Mouse (Mus musculus): ENCODE data around the gene Snap47. TPM values are rescaled to one million over a fixed set of nuclear protein-coding genes. Genes with fewer than 3 reads are reported as not detected.

Gene Snap47
- polyA plus RNA-seq, 1 experiment from 2014 or later: 118 TPM

DNA sequence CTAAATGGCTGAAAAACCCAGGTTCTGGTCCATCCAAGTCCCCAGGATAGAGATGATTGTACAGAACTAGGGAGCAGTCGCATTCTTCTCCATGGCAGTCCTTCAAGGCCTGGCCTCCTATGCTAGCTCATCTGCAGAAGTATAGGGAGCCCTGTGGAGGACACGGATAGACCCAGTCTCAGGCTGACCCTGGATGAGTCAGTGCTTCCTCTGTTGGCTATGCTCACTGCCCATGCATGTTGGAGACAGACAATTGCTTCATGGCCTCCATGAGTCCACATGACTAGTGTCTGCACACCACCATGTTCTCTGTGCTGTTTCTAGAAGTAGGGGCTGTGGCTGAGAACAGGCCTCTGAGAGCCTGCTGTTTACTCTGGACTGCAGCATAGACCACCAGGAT lies 5.4 kb upstream of the Snap47 start:
- no peak overlapping the region for H3K4me3 ChIP-seq

GRCm38 (mm10) chr11:59450230-59450771 lies 685 bp downstream of the Snap47 start:
- peaks cover 21% of the 10 kb centered on the region for H3K4me1 ChIP-seq
- peak overlapping the region; percentile 86 for H3K27ac ChIP-seq
- H3K27me3 ChIP-seq: no peaks in the 10 kb centered on the region
- H3K36me3 ChIP-seq: peaks cover 27% of the 10 kb centered on the region
- peak overlapping the region; percentile 90 for H3K9ac ChIP-seq
- WGBS: under 1% methylated on average over 38 of the region's 38 CpGs
- H3K4me2 ChIP-seq: peak overlapping the region; percentile 89
- H3K4me3 ChIP-seq: peak overlapping the region; percentile 79
- H3K9me3 ChIP-seq: no peaks in the 10 kb centered on the region
- ATAC-seq (ENCODE audit: insufficient number of reproducible peaks, low FRiP score, low TSS enrichment, low read depth): 0 out of 2 replicates have a peak, but pooled peaks have one; percentile 20

More for the DNA sequence above, 5.4 kb upstream of the Snap47 start:
- no peaks in the 10 kb centered on the region for H3K27me3 ChIP-seq
- peaks cover 14% of the 10 kb centered on the region for H3K4me1 ChIP-seq
- no peaks in the 10 kb centered on the region for H3K9me3 ChIP-seq
- no peak overlapping the region for H3K4me2 ChIP-seq
- no peak overlapping the region for H3K27ac ChIP-seq
- no peak overlapping the region for H3K9ac ChIP-seq
- no peak for ATAC-seq (ENCODE audit: insufficient number of reproducible peaks, low FRiP score, low TSS enrichment, low read depth)
- WGBS: 90% methylated on average over 2 of the region's 2 CpGs
- H3K36me3 ChIP-seq: peaks cover 59% of the 10 kb centered on the region

- WGBS: 0% methylated on average over 37 of the region's 40 CpGs
- Histone ChIP-seq H3K36me3 (peaks cover 22% of the 10 kb centered on the region), H3K27me3 (no peaks in the 10 kb centered on the region), H3K4me1 (peaks cover 21% of the 10 kb centered on the region), H3K9me3 (no peaks in the 10 kb centered on the region), H3K4me2 (peak within 1 kb of the TSS; percentile 89), H3K4me3 (peak within 1 kb of the TSS; percentile 79), H3K9ac (peak within 1 kb of the TSS; percentile 90), H3K27ac (peak within 1 kb of the TSS; percentile 86)
- ATAC-seq (ENCODE audit: insufficient number of reproducible peaks, low FRiP score, low TSS enrichment, low read depth): peak; percentile 79
Observed at GRCm38 (mm10) chr11:59449741-59450229, 1.2 kb downstream of the Snap47 start, which contains the start of gene Jmjd4. Jmjd4 (plus strand) TSS chr11:59450045.

DNA sequence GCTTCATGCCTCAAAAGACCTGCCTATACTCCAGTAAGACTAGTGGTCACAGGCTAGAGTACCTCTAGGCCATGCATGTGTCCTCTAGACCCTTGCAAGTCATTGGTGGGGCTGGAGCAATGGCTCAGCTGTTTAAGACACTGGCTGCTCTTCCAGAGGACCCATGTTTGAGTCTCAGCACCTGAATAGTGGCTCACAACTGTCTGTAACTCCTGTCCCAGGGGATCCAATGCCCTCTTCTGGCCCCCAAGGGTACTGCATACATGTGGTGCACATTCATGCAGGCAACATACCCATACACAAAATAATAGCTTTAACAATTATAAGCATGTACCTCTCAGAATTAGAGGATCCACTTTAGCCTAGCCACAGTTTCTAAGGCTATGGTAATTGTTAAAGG lies 7.9 kb downstream of the Snap47 start:
- ATAC-seq (ENCODE audit: insufficient number of reproducible peaks, low FRiP score, low TSS enrichment, low read depth): no peak
- Histone ChIP-seq H3K36me3 (peaks cover 12% of the 10 kb centered on the region), H3K9ac (no peak overlapping the region), H3K9me3 (no peaks in the 10 kb centered on the region), H3K27me3 (no peaks in the 10 kb centered on the region), H3K27ac (no peak overlapping the region), H3K4me3 (no peak overlapping the region), H3K4me1 (no peaks in the 10 kb centered on the region), H3K4me2 (no peak overlapping the region)

- H3K4me2 ChIP-seq: no peak overlapping the region
- WGBS: 94% methylated on average over 12 of the region's 12 CpGs
- H3K4me3 ChIP-seq: no peak overlapping the region
- no peaks in the 10 kb centered on the region for H3K4me1 ChIP-seq
- ATAC-seq (ENCODE audit: insufficient number of reproducible peaks, low FRiP score, low TSS enrichment, low read depth): no peak
- no peaks in the 10 kb centered on the region; the same call in 1 of the 2 replicates for H3K9me3 ChIP-seq
- H3K36me3 ChIP-seq: peaks cover 40% of the 10 kb centered on the region
- H3K27ac ChIP-seq: no peak overlapping the region
- no peaks in the 10 kb centered on the region for H3K27me3 ChIP-seq
- no peak overlapping the region for H3K9ac ChIP-seq
Observed at GRCm38 (mm10) chr11:59437954-59438353, 13.0 kb downstream of the Snap47 start.

DNA sequence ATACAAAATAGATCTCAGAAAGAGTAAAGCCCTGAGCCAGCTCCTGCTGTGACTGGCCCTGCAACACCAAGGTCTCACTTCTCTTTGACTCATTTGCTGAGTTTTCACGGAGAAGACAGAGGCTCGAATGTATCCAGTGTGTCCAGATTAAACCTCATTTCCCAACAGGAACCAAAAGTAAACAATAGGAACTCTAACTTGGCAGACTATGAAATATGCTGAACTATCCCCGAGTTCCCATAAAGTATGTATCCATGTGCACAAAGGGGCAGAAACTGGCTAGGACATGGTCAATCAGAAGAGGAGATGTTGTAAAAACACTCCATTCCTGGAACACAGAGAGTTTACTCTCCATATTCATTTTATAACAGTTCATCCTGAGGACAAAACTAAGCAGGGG lies 18.7 kb downstream of the Snap47 start:
- no peak overlapping the region for H3K4me2 ChIP-seq
- H3K9me3 ChIP-seq: no peaks in the 10 kb centered on the region; the same call in 1 of the 2 replicates
- no peak overlapping the region for H3K4me3 ChIP-seq
- ATAC-seq (ENCODE audit: insufficient number of reproducible peaks, low FRiP score, low TSS enrichment, low read depth): peak; percentile 14; the same call in 1 of the 2 replicates
- H3K27me3 ChIP-seq: no peaks in the 10 kb centered on the region
- H3K27ac ChIP-seq: 0 out of 2 replicates have a peak overlapping the region, but pooled peaks have one; percentile 8
- peaks cover 3% of the 10 kb centered on the region; the same call in 1 of the 2 replicates for H3K4me1 ChIP-seq
- H3K36me3 ChIP-seq: peaks cover 59% of the 10 kb centered on the region
- 54% methylated on average over 3 of the region's 3 CpGs for WGBS
- H3K9ac ChIP-seq: no peak overlapping the region

GRCm38 (mm10) chr11:59429959-59430358 lies 21.0 kb downstream of the Snap47 start:
- Histone ChIP-seq H3K9ac (no peak overlapping the region), H3K4me2 (no peak overlapping the region), H3K4me1 (peaks cover 11% of the 10 kb centered on the region), H3K4me3 (no peak overlapping the region), H3K27ac (no peak overlapping the region), H3K9me3 (no peaks in the 10 kb centered on the region), H3K36me3 (peaks cover 62% of the 10 kb centered on the region), H3K27me3 (no peaks in the 10 kb centered on the region)
- no peak for ATAC-seq (ENCODE audit: insufficient number of reproducible peaks, low FRiP score, low TSS enrichment, low read depth)
- WGBS: 76% methylated on average over 1 of the region's 1 CpGs

DNA sequence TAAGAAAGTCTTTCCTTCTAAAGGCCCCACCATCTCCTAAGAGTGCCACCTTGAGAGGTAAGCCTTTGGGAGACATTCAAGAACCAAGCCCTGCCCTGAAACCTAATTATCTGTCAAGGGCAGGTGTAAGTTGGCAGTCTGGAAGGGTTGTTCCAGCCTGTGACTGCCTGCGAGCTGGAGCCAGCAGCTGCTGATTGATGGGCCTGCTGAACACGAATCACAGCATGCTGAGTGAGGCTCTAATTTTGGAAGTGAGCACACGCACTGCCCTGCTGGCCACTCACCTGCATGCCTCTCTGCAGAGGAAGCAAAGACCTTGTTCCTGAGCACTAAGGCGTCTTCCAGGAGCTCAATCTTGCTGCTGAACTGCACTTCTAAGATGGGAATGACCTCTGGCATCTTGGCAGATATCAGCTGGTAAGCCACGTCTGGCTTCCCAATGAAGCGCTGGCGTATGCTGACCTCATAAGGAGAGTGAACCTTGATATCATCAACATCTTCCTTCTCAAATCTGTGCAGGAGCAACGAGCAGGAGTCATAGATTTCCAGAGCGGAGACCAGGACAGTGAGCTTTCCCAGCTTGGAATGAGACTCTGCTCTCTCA lies 22.8 kb downstream of the Snap47 start:
- Histone ChIP-seq H3K36me3 (peaks cover 65% of the 10 kb centered on the region), H3K4me1 (peaks cover 21% of the 10 kb centered on the region), H3K27me3 (no peaks in the 10 kb centered on the region), H3K4me2 (no peak overlapping the region), H3K27ac (no peak overlapping the region), H3K4me3 (no peak overlapping the region), H3K9me3 (no peaks in the 10 kb centered on the region), H3K9ac (no peak overlapping the region)
- ATAC-seq (ENCODE audit: insufficient number of reproducible peaks, low FRiP score, low TSS enrichment, low read depth): no peak
- WGBS: 83% methylated on average over 9 of the region's 9 CpGs

DNA sequence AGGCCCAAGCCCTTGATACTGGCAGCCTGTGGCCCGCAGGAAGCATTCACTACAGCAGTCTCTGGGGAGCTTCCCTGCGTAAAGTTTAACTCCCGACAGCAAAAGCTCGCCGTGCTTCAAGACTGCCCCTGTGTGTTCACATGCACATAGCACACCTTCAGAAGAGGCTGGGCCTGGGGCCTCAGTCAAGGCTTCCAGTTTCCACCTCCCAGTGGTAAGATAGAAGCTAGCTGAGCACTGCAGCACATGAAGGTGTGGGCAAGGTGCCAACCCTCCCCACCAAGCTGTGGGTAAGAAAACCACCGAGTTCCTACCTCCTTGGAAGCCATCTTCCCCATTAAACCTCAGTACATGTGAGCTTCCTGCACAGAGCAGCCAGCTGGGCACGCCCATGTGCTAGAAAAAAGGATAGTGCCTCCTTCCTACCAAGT lies 25.3 kb downstream of the Snap47 start:
- no peaks in the 10 kb centered on the region for H3K27me3 ChIP-seq
- ATAC-seq (ENCODE audit: insufficient number of reproducible peaks, low FRiP score, low TSS enrichment, low read depth): no peak
- no peak overlapping the region for H3K4me2 ChIP-seq
- 31% methylated on average over 7 of the region's 7 CpGs for WGBS
- H3K4me1 ChIP-seq: peaks cover 26% of the 10 kb centered on the region
- no peaks in the 10 kb centered on the region for H3K9me3 ChIP-seq
- no peak overlapping the region for H3K4me3 ChIP-seq
- peak overlapping the region; percentile 19 for H3K27ac ChIP-seq
- H3K9ac ChIP-seq: no peak overlapping the region
- H3K36me3 ChIP-seq: peaks cover 69% of the 10 kb centered on the region

GRCm38 (mm10) chr11:59423010-59423588 lies 27.9 kb downstream of the Snap47 start:
- no peak overlapping the region for H3K4me2 ChIP-seq
- peaks cover 39% of the 10 kb centered on the region for H3K4me1 ChIP-seq
- H3K27ac ChIP-seq: no peak overlapping the region
- WGBS: 58% methylated on average over 5 of the region's 5 CpGs
- no peaks in the 10 kb centered on the region for H3K27me3 ChIP-seq
- no peaks in the 10 kb centered on the region for H3K9me3 ChIP-seq
- H3K9ac ChIP-seq: no peak overlapping the region
- peaks cover 66% of the 10 kb centered on the region for H3K36me3 ChIP-seq
- no peak overlapping the region for H3K4me3 ChIP-seq
- ATAC-seq (ENCODE audit: insufficient number of reproducible peaks, low FRiP score, low TSS enrichment, low read depth): no peak

DNA sequence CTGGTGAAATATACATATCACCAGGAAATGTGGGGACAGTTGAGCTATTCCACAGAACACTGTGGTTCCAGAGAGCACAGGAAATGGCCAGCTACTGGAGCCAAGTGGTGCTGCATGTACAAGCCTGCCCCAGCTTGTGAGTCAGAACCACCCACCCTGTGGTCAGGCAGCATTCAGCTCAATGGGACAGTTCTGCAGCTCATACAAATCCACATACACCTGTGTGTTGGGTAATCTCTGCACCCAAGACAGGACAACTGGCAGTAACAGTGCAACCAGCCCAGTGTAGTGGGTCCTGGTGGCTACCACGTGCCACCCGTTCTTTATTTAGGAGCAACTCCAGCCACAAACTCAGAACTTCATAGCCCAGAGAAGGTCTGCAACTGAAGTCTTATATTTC lies 29.0 kb downstream of the Snap47 start:
- H3K36me3 ChIP-seq: peaks cover 61% of the 10 kb centered on the region
- 90% methylated on average over 2 of the region's 2 CpGs for WGBS

DNA sequence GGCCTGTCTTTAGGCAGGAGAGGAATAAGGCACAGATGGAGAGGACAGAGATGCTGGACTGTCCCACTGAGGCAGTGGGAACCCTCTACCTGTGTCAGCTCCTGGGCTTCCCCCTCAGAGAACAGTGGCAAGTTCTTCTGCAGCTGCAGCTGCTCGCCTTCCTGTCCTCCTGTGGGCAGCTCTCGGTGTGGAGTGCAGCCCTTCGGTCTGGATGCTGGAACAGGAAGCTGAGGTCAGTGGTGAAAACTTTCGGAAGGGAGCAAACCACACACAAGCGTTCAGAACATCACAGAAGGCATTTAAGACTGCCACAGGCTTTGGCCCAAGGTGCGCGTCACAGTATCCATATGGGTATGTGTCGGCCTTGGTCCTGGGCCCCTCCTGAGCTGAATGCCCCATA lies 29.6 kb downstream of the Snap47 start:
- Histone ChIP-seq H3K27me3 (no peaks in the 10 kb centered on the region), H3K9ac (no peak overlapping the region), H3K4me3 (no peak overlapping the region), H3K4me2 (no peak overlapping the region), H3K9me3 (no peaks in the 10 kb centered on the region), H3K36me3 (peaks cover 59% of the 10 kb centered on the region), H3K4me1 (peaks cover 39% of the 10 kb centered on the region), H3K27ac (no peak overlapping the region; the same call in 1 of the 2 replicates)
- ATAC-seq (ENCODE audit: insufficient number of reproducible peaks, low FRiP score, low TSS enrichment, low read depth): no peak
- 75% methylated on average over 8 of the region's 8 CpGs for WGBS

More for the DNA sequence above, 29.0 kb downstream of the Snap47 start:
- Histone ChIP-seq H3K4me3 (no peak overlapping the region), H3K27me3 (no peaks in the 10 kb centered on the region), H3K27ac (no peak overlapping the region; the same call in 1 of the 2 replicates), H3K9me3 (no peaks in the 10 kb centered on the region), H3K9ac (no peak overlapping the region), H3K4me2 (no peak overlapping the region), H3K4me1 (peaks cover 39% of the 10 kb centered on the region)
- no peak for ATAC-seq (ENCODE audit: insufficient number of reproducible peaks, low FRiP score, low TSS enrichment, low read depth)
